Mouse (Mus musculus): Measurements from ENCODE around the gene Cage1.

- TF ChIP-seq CTCF (IDR thresholded peaks at IDR 0.05; ENCODE audit: low read depth) (no peak), EP300 (IDR thresholded peaks at IDR 0.05; ENCODE audit: low read depth) (no peak)
These were observed 69.8 kb downstream of the Cage1 start for GRCm38 (mm10) chr13:37967052-37967437.
